In genomic region chr14:33205280-33205965, GRCm38 (mm10) we compare ENCODE assay signal across 8 mouse cellular contexts. TPM values are rescaled to one million over a fixed set of nuclear protein-coding genes. Genes with fewer than 3 reads are reported as not detected.
A peak's percentile ranks its signal among the peaks of the same experiment; 100 is the strongest.
DNase-seq lines count a peak whose midpoint lies in the region; ATAC-seq and TF ChIP-seq lines count a peak whose summit lies in the region.

No protein-coding gene starts in this region.

- peak; percentile 45 for TF ChIP-seq CTCF in left cerebral cortex, adult 2 months (IDR thresholded peaks at IDR 0.05)
- TF ChIP-seq CTCF in cortical plate, adult 2 months (IDR thresholded peaks at IDR 0.05; ENCODE audit: extremely low read depth, insufficient read depth, low read length): peak; percentile 65

- no peak overlapping the region for H3K4me3 ChIP-seq in left cerebral cortex, adult 2 months
- H3K4me3 ChIP-seq in cortical plate, adult 2 months (ENCODE audit: insufficient read depth, low read length): no peak overlapping the region
- peak overlapping the region; percentile 25 for H3K4me3 ChIP-seq in heart, embryonic 15.5 days
- no peak overlapping the region for H3K4me3 ChIP-seq in liver, embryonic 15.5 days (replicated peaks)

- no peak for TF ChIP-seq POLR2A in cortical plate, adult 2 months (IDR thresholded peaks at IDR 0.05; ENCODE audit: extremely low read depth, insufficient read depth, low read length)

- peak overlapping the region; percentile 49 for H3K4me2 ChIP-seq in heart, embryonic 15.5 days
- peak overlapping the region; percentile 15 for H3K4me2 ChIP-seq in liver, embryonic 15.5 days

- H3K9me3 ChIP-seq in heart, embryonic 15.5 days (replicated peaks): no peaks in the 10 kb centered on the region
- H3K9me3 ChIP-seq in liver, embryonic 15.5 days (replicated peaks): no peaks in the 10 kb centered on the region

- H3K27me3 ChIP-seq in heart, embryonic 15.5 days: no peaks in the 10 kb centered on the region
- no peaks in the 10 kb centered on the region for H3K27me3 ChIP-seq in liver, embryonic 15.5 days

- no peak for DNase-seq in left cerebral cortex, adult 2 months (ENCODE audit: extremely low spot score in 1 of 2, low spot score in 2 of 2)
- DNase-seq in left cerebral cortex, postnatal 10 days (ENCODE audit: extremely low spot score in 1 of 2, low spot score in 2 of 2): no peak
- DNase-seq in right cerebral cortex, postnatal 25 days: no peak
- DNase-seq in thymus, postnatal 25 days: no peak
- DNase-seq in testis, postnatal 14 days (ENCODE audit: low spot score): no peak

- 43% methylated on average over 18 of the region's 24 CpGs for WGBS in heart, embryonic 15.5 days
- WGBS in liver, embryonic 15.5 days (ENCODE audit: insufficient replicate concordance): 33% methylated on average over 20 of the region's 24 CpGs

- no peak overlapping the region for H3K9ac ChIP-seq in heart, embryonic 15.5 days
- no peak overlapping the region for H3K9ac ChIP-seq in liver, embryonic 15.5 days

- H3K27ac ChIP-seq in left cerebral cortex, adult 2 months: no peak overlapping the region
- H3K27ac ChIP-seq in cortical plate, adult 2 months (ENCODE audit: insufficient read depth, low read length): no peak overlapping the region
- H3K27ac ChIP-seq in heart, embryonic 15.5 days: no peak overlapping the region
- no peak overlapping the region for H3K27ac ChIP-seq in liver, embryonic 15.5 days (replicated peaks)

- intact Hi-C loops in left cerebral cortex, adult 2 months (cut with DNase I): loop anchor here (2.0 to 10.0 kb wide), 5 partner anchors 58 to 673 kb away; no protein-coding TSS in a partner anchor
- intact Hi-C loops in left cerebral cortex, postnatal 10 days (cut with DNase I): loop anchor here (10.0 kb wide), 1 partner anchor 671 kb away; no protein-coding TSS in a partner anchor

- no peaks in the 10 kb centered on the region for H3K36me3 ChIP-seq in heart, embryonic 15.5 days
- no peaks in the 10 kb centered on the region for H3K36me3 ChIP-seq in liver, embryonic 15.5 days (replicated peaks)

- H3K4me1 ChIP-seq in cortical plate, adult 2 months (ENCODE audit: control insufficient read depth, insufficient read depth, low read length): no peaks in the 10 kb centered on the region
- H3K4me1 ChIP-seq in heart, embryonic 15.5 days (replicated peaks): no peaks in the 10 kb centered on the region
- H3K4me1 ChIP-seq in liver, embryonic 15.5 days (replicated peaks): no peaks in the 10 kb centered on the region

- ATAC-seq in heart, embryonic 15.5 days (replicated peaks; ENCODE audit: insufficient number of reproducible peaks, insufficient read depth, low FRiP score, low read depth): no peak
- ATAC-seq in liver, embryonic 15.5 days (ENCODE audit: insufficient read depth): no peak

RNA-seq across cellular contexts. Expression of gene Arhgap22, which starts 8.4 kb away (rescaled TPM):
- total RNA-seq in left cerebral cortex, adult 2 months (2021): 10 to 100 TPM; 10.9 to 12.1 TPM
- total RNA-seq in left cerebral cortex, postnatal 10 days (2021): 1 to 10 TPM; 6.5 to 9.7 TPM
- polyA plus RNA-seq in cortical plate, adult 2 months (2012; rRNA removed): 9.1 and 10.4 TPM in 2 replicates
- polyA plus RNA-seq in heart, embryonic 15.5 days (2015; fragmentation: Nextera tagmentation; extraction: Ambion mirVana): 2.4 and 3.2 TPM in 2 replicates
- polyA plus RNA-seq in liver, embryonic 15.5 days (2015; fragmentation: Nextera tagmentation; extraction: Ambion mirVana): 3.6 and 4.6 TPM in 2 replicates

RNA-seq across cellular contexts. Expression of gene Wdfy4, which starts 20.1 kb away (rescaled TPM):
- total RNA-seq in left cerebral cortex, adult 2 months (2021): 1 to 10 TPM; 2.8 to 3.2 TPM
- 1 to 10 TPM; 2.0 to 2.8 TPM for total RNA-seq in left cerebral cortex, postnatal 10 days (2021)
- polyA plus RNA-seq in cortical plate, adult 2 months (2012; rRNA removed): 0.86 and 1.2 TPM in 2 replicates
- polyA plus RNA-seq in heart, embryonic 15.5 days (2015; fragmentation: Nextera tagmentation; extraction: Ambion mirVana): 0.33 and 1.1 TPM in 2 replicates
- 1.2 and 2.1 TPM in 2 replicates for polyA plus RNA-seq in liver, embryonic 15.5 days (2015; fragmentation: Nextera tagmentation; extraction: Ambion mirVana)
